Mouse (Mus musculus): Measurements from ENCODE around the gene Gdf2.

GRCm38 (mm10) chr14:33939117-33939516 lies 1.7 kb upstream of the Gdf2 start:
- TF ChIP-seq CTCF (IDR thresholded peaks at IDR 0.05; ENCODE audit: control insufficient read depth, insufficient read depth, low read length) (peak; percentile 34; the same call in 1 of the 2 replicates), POLR2A (IDR thresholded peaks at IDR 0.05; ENCODE audit: borderline replicate concordance, control insufficient read depth, low read depth, low read length) (no peak)
